Mouse (Mus musculus): ENCODE results near the gene Tmem160.

Gene Tmem160

DNA sequence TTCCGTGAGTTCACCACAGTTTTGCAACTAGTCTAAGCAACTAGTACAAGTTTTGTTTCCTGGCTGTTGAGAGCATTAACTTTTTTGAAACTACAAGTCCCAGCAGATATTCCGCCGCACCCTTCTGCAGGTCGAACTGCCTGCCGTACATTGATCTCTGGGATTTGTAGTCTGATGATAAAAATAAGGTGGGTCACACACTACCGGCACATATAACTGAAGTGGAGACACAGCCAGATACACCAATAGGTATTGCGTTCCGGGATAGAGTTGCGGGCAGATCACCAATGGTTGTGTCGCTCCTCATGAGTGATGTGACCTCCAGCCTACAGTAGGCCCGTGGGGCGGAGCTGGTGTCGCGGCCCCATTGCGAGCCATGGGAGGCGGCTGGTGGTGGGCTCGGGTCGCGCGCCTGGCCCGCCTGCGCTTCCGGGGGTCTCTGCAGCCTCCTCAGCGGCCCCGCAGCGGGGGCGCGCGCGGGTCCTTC lies at the start of gene Tmem160:
Gene Tmem160, plus strand, starts transcription at position 193 of the 487 bp plus-strand sequence.
- DNase-seq (ENCODE audit: extremely low spot score, low read depth, low spot score), result peak; percentile 77

DNA sequence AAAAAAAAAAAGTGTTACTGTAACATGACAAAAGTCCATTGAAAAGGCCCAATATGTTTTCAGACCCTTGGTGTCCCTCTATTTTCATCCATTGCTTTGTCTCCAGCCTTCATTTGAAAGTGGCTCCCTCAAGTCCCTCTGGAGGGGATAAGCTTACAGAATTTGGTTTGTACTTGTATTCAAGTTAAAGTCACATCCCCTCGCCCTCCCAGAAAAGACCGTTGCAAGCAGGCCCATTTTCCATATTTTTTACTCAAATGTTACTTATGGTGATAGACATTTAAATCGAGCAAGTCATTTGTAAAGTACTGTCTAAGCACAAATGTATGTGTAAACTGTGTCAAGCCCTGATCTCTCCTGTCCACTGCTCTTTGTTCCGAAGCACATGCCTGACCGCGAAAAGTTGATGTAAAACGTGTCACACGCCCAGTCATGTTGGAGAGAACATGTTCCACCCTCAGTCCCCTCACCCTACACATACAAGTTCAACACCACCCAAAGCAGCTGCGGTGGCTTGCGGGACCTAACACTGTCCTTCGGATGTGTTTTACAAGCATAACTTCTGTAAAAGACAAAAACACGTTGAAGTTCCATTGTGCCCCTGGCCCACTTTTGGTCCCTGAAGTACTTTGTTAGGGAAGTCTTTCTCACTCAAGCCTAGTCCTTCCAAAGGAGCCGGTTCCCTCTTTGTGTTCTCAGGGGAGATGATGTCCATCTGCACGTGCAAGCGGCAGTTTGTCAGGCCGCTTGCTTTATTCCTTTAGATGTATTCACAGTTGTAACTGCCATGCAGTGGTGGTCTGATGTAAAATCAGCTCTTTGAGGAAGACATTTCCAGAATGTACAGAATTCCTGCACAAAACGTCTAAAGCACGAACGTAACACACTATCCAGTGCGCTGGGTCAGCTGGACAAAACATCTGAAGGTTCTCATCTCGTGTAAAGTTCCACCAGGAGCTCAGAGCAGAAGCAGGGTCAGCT lies 49.3 kb upstream of the Tmem160 start:
- no peak for DNase-seq (ENCODE audit: extremely low spot score, low read depth, low spot score)

DNA sequence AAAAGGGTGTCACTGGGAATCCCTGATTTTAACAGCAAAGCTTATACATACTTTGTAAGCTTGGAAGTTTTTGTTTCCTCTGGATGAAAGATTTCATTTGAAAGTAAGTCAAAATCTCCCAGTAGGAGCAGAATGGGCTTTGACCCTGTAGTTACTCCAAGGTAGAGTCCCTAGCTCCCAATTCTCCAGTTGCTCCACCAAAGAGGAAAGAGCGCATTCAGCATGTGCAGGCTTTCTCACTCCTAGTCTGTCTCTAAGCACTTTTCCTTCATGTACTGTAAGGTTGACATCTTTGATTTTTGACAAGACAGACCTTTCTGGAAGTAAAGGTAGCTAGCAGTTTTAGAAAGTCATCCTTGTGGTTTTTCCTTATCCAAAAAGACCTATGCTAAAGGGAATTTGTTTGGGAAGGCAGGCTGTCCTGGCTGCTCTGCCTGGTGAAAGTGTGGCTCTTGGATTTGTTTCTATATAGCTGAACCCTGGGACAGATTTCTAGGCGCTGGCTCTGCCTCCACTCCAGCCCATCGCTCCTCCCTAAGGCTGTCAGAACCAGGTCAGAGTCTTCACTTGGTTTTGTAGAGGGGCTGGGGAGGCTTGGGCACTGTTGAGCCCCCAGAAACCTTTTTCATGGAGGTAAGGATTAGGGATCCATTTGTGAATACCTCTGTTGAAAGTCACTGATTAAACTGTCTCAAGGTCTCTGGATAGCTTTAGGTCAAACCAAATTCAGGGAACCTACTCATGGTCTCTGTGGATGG lies 48.1 kb upstream of the Tmem160 start:
- no peak for DNase-seq (ENCODE audit: extremely low spot score, low read depth, low spot score)

DNA sequence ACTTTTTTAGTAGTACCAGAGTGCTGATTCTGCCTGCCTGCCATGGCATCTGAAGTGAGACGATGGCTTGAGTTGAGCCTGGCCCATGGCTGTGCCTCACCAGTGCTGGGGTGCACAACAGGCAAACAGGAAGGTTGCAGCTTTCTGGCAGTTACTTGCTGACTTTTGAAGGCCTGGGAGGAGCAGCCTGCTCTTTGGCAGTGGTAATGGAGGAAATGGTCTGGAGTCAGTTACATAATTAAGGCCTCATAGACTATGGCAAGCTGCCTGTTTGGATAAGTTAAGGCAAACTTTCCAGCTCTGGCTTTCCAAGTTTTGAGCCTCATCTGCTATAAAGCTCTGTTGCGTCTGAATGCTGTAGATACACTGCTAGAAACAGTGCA lies 47.5 kb upstream of the Tmem160 start:
- no peak for DNase-seq (ENCODE audit: extremely low spot score, low read depth, low spot score)

DNA sequence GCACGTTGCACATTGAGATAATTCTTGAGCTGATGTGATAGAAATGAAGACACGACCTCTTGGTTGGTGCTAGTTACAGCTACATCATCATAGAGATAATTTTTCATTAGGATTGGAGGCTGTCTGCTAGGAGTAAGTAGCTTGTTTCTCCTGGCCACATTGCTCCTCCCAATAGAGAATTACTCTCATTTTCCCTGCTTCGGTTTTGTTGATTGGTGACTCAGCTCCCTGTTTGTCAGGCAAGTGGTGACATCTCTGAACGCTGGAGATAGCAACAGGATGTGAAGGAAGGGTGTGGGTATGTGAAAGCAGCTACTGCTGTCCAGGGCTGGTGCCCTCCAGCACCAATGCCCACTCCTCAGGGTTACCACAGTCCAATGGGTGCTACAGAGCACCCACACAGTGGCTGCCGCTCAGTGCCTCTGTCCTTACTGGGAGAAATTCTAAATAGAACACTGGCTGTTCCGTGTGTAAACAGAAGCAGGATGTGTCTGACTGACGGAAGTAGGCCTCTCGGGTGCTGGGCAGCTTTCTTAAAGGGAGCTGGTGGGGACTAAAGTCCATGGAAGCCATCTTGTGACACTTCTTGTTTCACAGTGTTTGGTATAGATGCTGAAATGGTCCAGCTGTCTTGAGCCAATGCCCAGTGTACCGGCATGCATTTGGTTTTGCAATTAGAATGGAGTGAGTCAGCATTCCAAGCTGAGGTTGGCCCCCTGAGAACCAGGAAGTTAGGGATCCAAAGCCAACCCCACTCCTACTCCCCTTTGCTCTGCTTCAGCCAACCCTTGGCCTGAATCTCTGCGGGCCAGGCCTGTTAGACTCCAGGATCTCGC lies 46.8 kb upstream of the Tmem160 start:
- no peak for DNase-seq (ENCODE audit: extremely low spot score, low read depth, low spot score)

DNA sequence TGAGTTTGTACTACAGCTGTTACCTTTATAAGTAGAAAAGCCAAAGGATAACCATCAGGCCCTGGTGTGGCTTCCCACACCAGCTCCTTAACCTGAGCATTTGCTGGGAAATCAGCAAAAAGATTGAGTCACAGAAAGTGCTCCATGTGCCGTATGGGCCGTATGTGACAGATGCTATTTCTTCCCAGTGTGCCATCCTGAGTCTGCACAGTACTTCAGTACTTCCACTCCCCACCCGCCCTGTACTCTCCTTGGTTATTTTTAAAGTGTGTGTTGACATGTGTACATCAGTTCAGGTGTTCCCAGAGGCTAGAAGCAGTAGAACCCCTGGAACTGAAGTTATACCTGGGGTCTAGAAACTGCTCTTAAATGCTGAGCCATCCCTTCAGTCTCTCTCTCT lies 45.6 kb upstream of the Tmem160 start:
- no peak for DNase-seq (ENCODE audit: extremely low spot score, low read depth, low spot score)

GRCm38 (mm10) chr7:16411100-16411499 lies 41.5 kb upstream of the Tmem160 start:
- no peak for DNase-seq (ENCODE audit: extremely low spot score, low read depth, low spot score)

DNA sequence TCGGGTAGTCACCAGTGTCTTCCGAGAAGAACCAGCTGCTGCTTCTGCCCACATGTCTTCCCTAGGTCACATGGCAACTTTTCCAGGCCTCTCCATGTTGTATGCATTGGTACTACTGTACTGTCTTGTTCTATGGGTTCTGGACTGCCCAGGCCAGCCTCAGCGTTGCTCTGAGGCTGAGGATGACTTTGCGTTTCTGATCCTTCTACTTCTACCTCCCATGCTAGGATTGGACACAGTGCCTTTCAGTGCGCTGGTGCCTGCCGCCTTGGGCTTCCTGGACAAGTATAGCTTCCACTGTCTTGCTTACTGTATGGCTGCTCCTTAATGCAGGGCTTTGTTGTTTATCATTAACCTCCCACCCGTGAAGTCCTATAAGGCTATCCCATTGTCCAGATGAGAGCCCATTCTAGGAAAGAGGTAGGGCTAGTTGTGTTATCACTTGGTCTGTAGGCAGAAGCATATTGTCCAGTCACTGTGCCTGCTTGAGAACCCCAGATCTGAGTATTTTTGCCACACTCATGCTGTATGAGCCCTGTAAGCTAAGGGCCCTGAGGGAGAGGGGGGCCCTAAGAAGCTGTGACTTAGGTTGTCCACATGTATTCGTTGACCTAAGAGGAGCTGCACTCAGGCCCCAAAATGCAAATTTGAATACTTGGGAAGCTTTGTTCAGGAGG lies 40.2 kb upstream of the Tmem160 start:
- no peak for DNase-seq (ENCODE audit: extremely low spot score, low read depth, low spot score)

GRCm38 (mm10) chr7:16412930-16413329 lies 39.6 kb upstream of the Tmem160 start:
- DNase-seq (ENCODE audit: extremely low spot score, low read depth, low spot score), result no peak

- no peak for DNase-seq (ENCODE audit: extremely low spot score, low read depth, low spot score)
Measured at GRCm38 (mm10) chr7:16415426-16415825, 37.2 kb upstream of the Tmem160 start.

DNA sequence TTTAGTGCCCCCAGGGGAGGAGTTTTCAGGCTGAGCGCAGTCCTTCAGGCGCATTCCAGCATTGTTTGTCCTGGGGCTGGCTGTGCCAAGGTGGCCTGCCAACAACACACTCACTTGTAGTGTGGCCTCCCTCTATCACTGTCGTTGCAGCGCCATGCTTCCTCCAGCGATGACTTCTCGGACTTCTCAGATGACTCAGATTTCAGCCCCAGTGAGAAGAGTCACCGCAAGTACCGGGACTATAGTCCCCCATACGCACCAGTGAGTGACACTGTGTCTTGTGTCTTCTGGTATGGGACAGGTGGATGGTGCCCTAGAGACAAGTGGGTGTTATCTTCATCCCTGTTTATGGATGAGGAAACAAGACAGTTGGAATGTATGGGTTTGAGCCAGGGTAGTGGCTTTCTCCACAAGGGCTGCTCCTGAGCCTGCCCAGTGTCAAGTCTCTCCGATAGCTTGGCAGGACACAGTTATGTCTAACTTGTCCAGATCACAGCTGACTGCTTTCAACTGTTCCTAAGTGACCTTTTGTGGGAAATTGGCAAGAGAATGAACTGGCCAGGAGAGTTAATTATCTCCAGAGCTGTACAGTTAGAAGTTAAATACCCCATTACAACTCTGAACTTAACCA lies 35.3 kb upstream of the Tmem160 start:
- no peak for DNase-seq (ENCODE audit: extremely low spot score, low read depth, low spot score)

DNA sequence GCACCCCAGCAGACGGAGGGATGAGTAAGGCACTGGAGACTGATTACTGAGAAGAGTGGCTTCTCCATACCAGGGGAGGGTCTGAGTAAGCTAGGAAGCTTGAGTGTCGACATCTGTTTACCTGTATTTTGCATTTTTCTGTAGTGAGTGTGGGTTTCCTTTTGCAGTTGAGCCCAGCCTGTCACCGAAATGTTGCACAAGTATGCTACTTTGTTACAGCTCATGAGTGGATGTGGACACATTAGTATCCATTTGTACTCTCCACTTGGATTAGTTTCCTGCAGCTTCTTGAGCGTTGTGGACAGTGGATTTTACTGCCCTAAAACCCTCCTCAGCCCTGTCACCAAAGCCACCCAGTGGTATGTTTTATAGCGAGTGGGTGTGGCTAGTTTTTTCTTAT lies 33.9 kb upstream of the Tmem160 start:
- no peak for DNase-seq (ENCODE audit: extremely low spot score, low read depth, low spot score)

DNA sequence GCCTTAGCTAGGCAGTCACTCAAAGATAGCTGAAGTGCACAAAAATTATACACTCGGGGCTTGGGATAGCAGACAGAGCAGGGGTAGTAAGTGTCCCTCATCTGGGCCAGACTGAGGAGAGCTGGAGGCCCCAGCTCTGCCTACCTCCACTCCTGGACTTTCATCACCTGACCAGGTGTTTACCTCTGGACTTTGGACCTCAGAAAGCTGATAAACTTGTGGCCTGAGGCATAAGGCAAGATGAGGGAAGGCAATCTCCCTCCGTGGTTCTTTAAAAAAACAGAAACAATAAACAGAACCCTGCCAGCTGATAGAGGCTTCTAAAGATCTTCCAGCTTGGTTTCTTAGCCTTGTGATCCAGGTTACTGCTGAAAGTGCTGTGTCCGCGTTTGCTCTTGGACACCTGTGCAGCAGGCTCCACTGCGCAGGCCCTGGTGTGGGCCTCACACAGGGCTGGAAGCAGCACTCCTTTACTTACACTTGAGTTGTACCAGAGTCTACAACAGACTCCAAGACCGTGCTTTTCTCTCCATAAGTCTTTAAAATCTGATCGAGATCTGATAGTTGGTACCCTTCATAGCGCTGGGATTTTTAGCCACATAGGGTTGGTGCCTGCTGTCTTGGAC lies 32.0 kb upstream of the Tmem160 start:
- no peak for DNase-seq (ENCODE audit: extremely low spot score, low read depth, low spot score)

GRCm38 (mm10) chr7:16422222-16422856 lies 30.2 kb upstream of the Tmem160 start:
- no peak for DNase-seq (ENCODE audit: extremely low spot score, low read depth, low spot score)

- DNase-seq (ENCODE audit: extremely low spot score, low read depth, low spot score), result no peak
Measured at GRCm38 (mm10) chr7:16423731-16424130, 28.8 kb upstream of the Tmem160 start.

DNA sequence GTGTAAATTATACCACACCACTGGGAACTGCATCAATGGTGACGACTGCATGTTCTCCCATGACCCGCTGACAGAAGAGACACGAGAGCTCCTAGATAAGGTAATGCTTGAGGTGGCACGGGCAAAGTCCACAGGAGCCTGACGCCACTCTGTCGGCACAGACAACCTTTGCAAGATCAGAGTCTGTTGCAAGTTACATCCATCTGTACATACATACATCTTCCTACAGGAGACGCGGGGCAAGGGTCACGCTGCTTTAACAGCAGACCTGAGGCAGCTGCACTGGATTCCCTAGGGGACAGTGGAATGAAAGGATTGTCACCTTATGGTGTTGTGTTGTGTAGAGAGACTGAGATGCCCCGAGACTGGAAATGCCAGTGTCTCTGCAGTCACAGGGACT lies 26.9 kb upstream of the Tmem160 start:
- DNase-seq (ENCODE audit: extremely low spot score, low read depth, low spot score), result no peak

- DNase-seq (ENCODE audit: extremely low spot score, low read depth, low spot score), result no peak
Measured at GRCm38 (mm10) chr7:16426129-16426729, 26.4 kb upstream of the Tmem160 start.

DNA sequence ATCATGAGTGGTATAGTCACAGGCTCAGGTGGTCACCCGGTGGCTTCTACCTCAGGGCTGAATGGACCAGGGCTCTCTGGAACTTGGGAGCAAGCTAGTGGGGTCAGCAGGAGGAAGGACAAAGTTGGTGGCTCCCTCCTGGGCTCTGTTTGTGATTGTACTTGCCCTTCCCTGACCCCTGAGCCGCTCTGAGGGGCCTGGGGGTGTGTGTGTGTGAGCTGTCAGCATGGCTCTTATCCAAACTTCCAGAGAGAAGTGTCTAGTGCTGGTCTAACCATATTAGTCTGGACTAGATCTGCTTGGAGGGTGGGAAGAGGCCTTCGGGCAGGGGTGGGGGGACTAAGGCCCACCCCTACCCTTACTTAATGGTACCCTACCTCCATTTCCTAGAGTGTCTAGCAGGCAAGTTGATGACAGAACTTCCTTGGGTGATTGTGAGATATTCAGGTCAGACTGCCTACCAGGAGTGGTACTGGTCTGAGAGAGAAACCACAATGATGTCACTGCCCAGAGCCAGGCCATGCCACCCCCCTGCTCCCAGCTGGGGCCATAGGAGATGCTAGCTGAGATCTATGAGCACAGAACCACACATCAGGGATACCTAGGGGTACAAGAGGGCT lies 19.1 kb upstream of the Tmem160 start:
- no peak for DNase-seq (ENCODE audit: extremely low spot score, low read depth, low spot score)
